Mouse (Mus musculus): ENCODE measurements at regions not wholly inside any gene's neighbourhood (a gene's known extent, or its start where the extent isn't known, plus 50 kb on each side); places are given as distances from the start of the nearest gene placed in this dataset.

DNA sequence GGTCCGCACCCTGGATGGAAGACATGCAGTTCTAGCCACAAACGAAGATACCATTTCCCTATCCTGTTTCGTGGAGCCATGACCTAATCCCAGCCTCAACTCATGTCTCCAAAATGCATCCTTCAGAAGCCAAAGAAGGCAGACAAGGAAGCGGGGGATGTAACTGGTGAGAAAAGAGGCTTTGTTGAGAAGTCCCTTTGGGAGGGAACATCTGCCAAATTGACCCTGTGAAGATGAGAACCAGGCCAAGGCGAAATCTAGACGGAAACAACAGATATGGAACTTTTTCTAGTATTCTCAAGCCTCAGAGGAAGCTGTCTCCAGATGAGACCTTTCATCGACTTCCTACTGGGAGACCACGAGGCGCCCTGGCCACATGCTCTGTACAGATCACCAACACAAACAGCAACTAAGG lies 145.9 kb upstream of the Tbx20 start:
- TF ChIP-seq CTCF (IDR thresholded peaks at IDR 0.05; ENCODE audit: low read depth) (no peak), EP300 (IDR thresholded peaks at IDR 0.05; ENCODE audit: low read depth) (no peak)

All from liver, embryonic 14.5 days (tissue).